Mouse (Mus musculus): Measurements from ENCODE around the gene Btnl10.

Gene Btnl10

GRCm38 (mm10) chr11:58917745-58918366, at the start of gene Btnl10:
Btnl10 (plus strand) TSS chr11:58917908.
- DNase-seq (ENCODE audit: low read depth, low spot score) = no peak

GRCm38 (mm10) chr11:58867954-58868330, 49.8 kb upstream of the Btnl10 start:
- no peak for DNase-seq (ENCODE audit: low read depth, low spot score)

- DNase-seq (ENCODE audit: low read depth, low spot score) = no peak
Observed at GRCm38 (mm10) chr11:58870961-58871360, 46.7 kb upstream of the Btnl10 start.

GRCm38 (mm10) chr11:58883756-58884155, 34.0 kb upstream of the Btnl10 start:
- DNase-seq (ENCODE audit: low read depth, low spot score) = no peak

- DNase-seq (ENCODE audit: low read depth, low spot score) = no peak
Observed at GRCm38 (mm10) chr11:58890511-58890910, 27.2 kb upstream of the Btnl10 start.

- DNase-seq (ENCODE audit: low read depth, low spot score) = no peak
Observed at GRCm38 (mm10) chr11:58894456-58894855, 23.3 kb upstream of the Btnl10 start.

- no peak for DNase-seq (ENCODE audit: low read depth, low spot score)
Observed at GRCm38 (mm10) chr11:58897485-58897884, 20.2 kb upstream of the Btnl10 start.

- DNase-seq (ENCODE audit: low read depth, low spot score) = no peak
Observed at GRCm38 (mm10) chr11:58901080-58901479, 16.6 kb upstream of the Btnl10 start.

- peak; percentile 86 for DNase-seq (ENCODE audit: low read depth, low spot score)
Observed at GRCm38 (mm10) chr11:58903511-58904409, 13.9 kb upstream of the Btnl10 start, which contains the start of gene Zfp39. Zfp39 (minus strand) TSS chr11:58904225.

GRCm38 (mm10) chr11:58904410-58904718, 13.3 kb upstream of the Btnl10 start:
- no peak for DNase-seq (ENCODE audit: low read depth, low spot score)

- DNase-seq (ENCODE audit: low read depth, low spot score) = peak; percentile 12
Observed at GRCm38 (mm10) chr11:58904838-58905237, 12.9 kb upstream of the Btnl10 start.

GRCm38 (mm10) chr11:58913776-58914175, 3.9 kb upstream of the Btnl10 start:
- DNase-seq (ENCODE audit: low read depth, low spot score) = no peak

GRCm38 (mm10) chr11:58914461-58915028, 3.2 kb upstream of the Btnl10 start:
- DNase-seq (ENCODE audit: low read depth, low spot score) = no peak

- DNase-seq (ENCODE audit: low read depth, low spot score) = no peak
Observed at GRCm38 (mm10) chr11:58916879-58917744, 596 bp upstream of the Btnl10 start.

GRCm38 (mm10) chr11:58918759-58919158, 1.1 kb downstream of the Btnl10 start:
- no peak for DNase-seq (ENCODE audit: low read depth, low spot score)

GRCm38 (mm10) chr11:58922420-58922819, 4.7 kb downstream of the Btnl10 start:
- DNase-seq (ENCODE audit: low read depth, low spot score) = no peak

GRCm38 (mm10) chr11:58926651-58927050, 8.9 kb downstream of the Btnl10 start:
- DNase-seq (ENCODE audit: low read depth, low spot score) = no peak

- DNase-seq (ENCODE audit: low read depth, low spot score) = no peak
Observed at GRCm38 (mm10) chr11:58927053-58927452, 9.3 kb downstream of the Btnl10 start.

GRCm38 (mm10) chr11:58927790-58928651, 10.3 kb downstream of the Btnl10 start:
- DNase-seq (ENCODE audit: low read depth, low spot score) = peak; percentile 21

- DNase-seq (ENCODE audit: low read depth, low spot score) = no peak
Observed at GRCm38 (mm10) chr11:58929055-58929454, 11.3 kb downstream of the Btnl10 start.

- DNase-seq (ENCODE audit: low read depth, low spot score) = no peak
Observed at GRCm38 (mm10) chr11:58929641-58930040, 11.9 kb downstream of the Btnl10 start.
